In genomic region chr10:127058708-127059107, GRCm38 (mm10) we compare ENCODE assay signal across 8 mouse cellular contexts. TPM values are rescaled to one million over a fixed set of nuclear protein-coding genes. Genes with fewer than 3 reads are reported as not detected.
DNase-seq lines count a peak whose midpoint lies in the region; ATAC-seq and TF ChIP-seq lines count a peak whose summit lies in the region.

No protein-coding gene starts in this region.

- H3K4me2 ChIP-seq in kidney, postnatal 0 days (ENCODE audit: low read length), result peak overlapping the region; percentile 99
- H3K4me2 ChIP-seq in embryonic facial prominence, embryonic 13.5 days, result peak overlapping the region; percentile 94
- H3K4me2 ChIP-seq in neural tube, embryonic 12.5 days (replicated peaks), result peak overlapping the region; percentile 95

- WGBS in kidney, postnatal 0 days, result 4% methylated on average over 8 of the region's 8 CpGs
- WGBS in embryonic facial prominence, embryonic 13.5 days, result 8% methylated on average over 8 of the region's 8 CpGs
- WGBS in neural tube, embryonic 12.5 days, result 7% methylated on average over 8 of the region's 8 CpGs

- H3K4me3 ChIP-seq in kidney, postnatal 0 days (replicated peaks; ENCODE audit: low read depth, low read length), result peak overlapping the region; percentile 84
- peak overlapping the region; percentile 87 for H3K4me3 ChIP-seq in embryonic facial prominence, embryonic 13.5 days
- H3K4me3 ChIP-seq in neural tube, embryonic 12.5 days, result peak overlapping the region; percentile 92

- no peak for DNase-seq in kidney, postnatal 0 days (ENCODE audit: low spot score)
- DNase-seq in kidney, postnatal 10 days, result no peak
- peak; percentile 43 for DNase-seq in induced T-regulatory cell, adult 2 months (ENCODE audit: low read depth)
- DNase-seq in ovary, postnatal 36 days (ENCODE audit: low spot score), result no peak
- DNase-seq in right cerebral cortex, postnatal 36 days (ENCODE audit: low spot score in 2 of 2), result no peak
- no peak for DNase-seq in right cerebral cortex, adult 2 months (ENCODE audit: low spot score in 2 of 2)

- ATAC-seq in kidney, postnatal 0 days (replicated peaks; ENCODE audit: low FRiP score, low read depth), result no peak
- no peak for ATAC-seq in embryonic facial prominence, embryonic 13.5 days (ENCODE audit: insufficient number of reproducible peaks, insufficient read depth, low FRiP score, low TSS enrichment, low read depth)
- no peak for ATAC-seq in neural tube, embryonic 12.5 days (ENCODE audit: low FRiP score, low read depth)

- H3K9ac ChIP-seq in kidney, postnatal 0 days (ENCODE audit: low read depth, low read length), result peak overlapping the region; percentile 85
- peak overlapping the region; percentile 88 for H3K9ac ChIP-seq in embryonic facial prominence, embryonic 13.5 days
- peak overlapping the region; percentile 97 for H3K9ac ChIP-seq in neural tube, embryonic 12.5 days

- H3K4me1 ChIP-seq in kidney, postnatal 0 days (replicated peaks; ENCODE audit: insufficient read depth, low read length), result no peaks in the 10 kb centered on the region
- H3K4me1 ChIP-seq in embryonic facial prominence, embryonic 13.5 days, result peaks cover 23% of the 10 kb centered on the region
- peaks cover 27% of the 10 kb centered on the region for H3K4me1 ChIP-seq in neural tube, embryonic 12.5 days

- TF ChIP-seq CTCF in kidney, postnatal 0 days (IDR thresholded peaks at IDR 0.05; ENCODE audit: low read depth), result no peak

- no peaks in the 10 kb centered on the region for H3K9me3 ChIP-seq in kidney, postnatal 0 days (replicated peaks; ENCODE audit: low read length)
- H3K9me3 ChIP-seq in embryonic facial prominence, embryonic 13.5 days, result no peaks in the 10 kb centered on the region
- H3K9me3 ChIP-seq in neural tube, embryonic 12.5 days, result no peaks in the 10 kb centered on the region

- no peaks in the 10 kb centered on the region for H3K27me3 ChIP-seq in kidney, postnatal 0 days (ENCODE audit: insufficient read depth, low read length)
- peaks cover 34% of the 10 kb centered on the region for H3K27me3 ChIP-seq in embryonic facial prominence, embryonic 13.5 days
- H3K27me3 ChIP-seq in neural tube, embryonic 12.5 days (replicated peaks), result no peaks in the 10 kb centered on the region

- H3K36me3 ChIP-seq in kidney, postnatal 0 days (ENCODE audit: insufficient read depth, low read length), result peaks cover 17% of the 10 kb centered on the region; the same call in 1 of the 2 replicates
- H3K36me3 ChIP-seq in embryonic facial prominence, embryonic 13.5 days, result peaks cover 32% of the 10 kb centered on the region
- H3K36me3 ChIP-seq in neural tube, embryonic 12.5 days, result peaks cover 35% of the 10 kb centered on the region

- no peak overlapping the region for H3K27ac ChIP-seq in kidney, postnatal 0 days
- H3K27ac ChIP-seq in embryonic facial prominence, embryonic 13.5 days, result no peak overlapping the region
- no peak overlapping the region; the same call in 1 of the 2 replicates for H3K27ac ChIP-seq in neural tube, embryonic 12.5 days

RNA-seq across cellular contexts. Expression of gene March9, which starts 1.3 kb away (rescaled TPM):
- polyA plus RNA-seq in kidney, postnatal 0 days (2015; fragmentation: Nextera tagmentation; extraction: Ambion mirVana), result 1.6 and 1.9 TPM in 2 replicates
- 1.5 and 1.6 TPM in 2 replicates for polyA plus RNA-seq in embryonic facial prominence, embryonic 13.5 days (2015; fragmentation: Nextera tagmentation; extraction: Ambion mirVana)
- polyA plus RNA-seq in neural tube, embryonic 12.5 days (2016; fragmentation: Nextera tagmentation; extraction: Ambion mirVana), result 6.1 TPM in 2 replicates

RNA-seq across cellular contexts. Expression of gene Cdk4, which starts 4.6 kb away (rescaled TPM):
- 1,113 and 1,153 TPM in 2 replicates for polyA plus RNA-seq in kidney, postnatal 0 days (2015; fragmentation: Nextera tagmentation; extraction: Ambion mirVana)
- 1,992 and 2,100 TPM in 2 replicates for polyA plus RNA-seq in embryonic facial prominence, embryonic 13.5 days (2015; fragmentation: Nextera tagmentation; extraction: Ambion mirVana)
- 1,857 and 1,896 TPM in 2 replicates for polyA plus RNA-seq in neural tube, embryonic 12.5 days (2016; fragmentation: Nextera tagmentation; extraction: Ambion mirVana)

RNA-seq across cellular contexts. Expression of gene Cyp27b1, which starts 10.7 kb away (rescaled TPM):
- polyA plus RNA-seq in kidney, postnatal 0 days (2015; fragmentation: Nextera tagmentation; extraction: Ambion mirVana), result 38.9 and 58.0 TPM in 2 replicates
- 0.08 and 0.11 TPM in 2 replicates for polyA plus RNA-seq in embryonic facial prominence, embryonic 13.5 days (2015; fragmentation: Nextera tagmentation; extraction: Ambion mirVana)
- 0.13 and 0.25 TPM in 2 replicates for polyA plus RNA-seq in neural tube, embryonic 12.5 days (2016; fragmentation: Nextera tagmentation; extraction: Ambion mirVana)

RNA-seq across cellular contexts. Expression of gene Tspan31, which starts 11.4 kb away (rescaled TPM):
- 157 and 171 TPM in 2 replicates for polyA plus RNA-seq in kidney, postnatal 0 days (2015; fragmentation: Nextera tagmentation; extraction: Ambion mirVana)
- polyA plus RNA-seq in embryonic facial prominence, embryonic 13.5 days (2015; fragmentation: Nextera tagmentation; extraction: Ambion mirVana), result 176 and 179 TPM in 2 replicates
- polyA plus RNA-seq in neural tube, embryonic 12.5 days (2016; fragmentation: Nextera tagmentation; extraction: Ambion mirVana), result 137 and 147 TPM in 2 replicates

RNA-seq across cellular contexts. Expression of gene Agap2, which starts 16.4 kb away (rescaled TPM):
- 0.04 and 0.09 TPM in 2 replicates for polyA plus RNA-seq in kidney, postnatal 0 days (2015; fragmentation: Nextera tagmentation; extraction: Ambion mirVana)
- 0.18 and 0.34 TPM in 2 replicates for polyA plus RNA-seq in embryonic facial prominence, embryonic 13.5 days (2015; fragmentation: Nextera tagmentation; extraction: Ambion mirVana)
- polyA plus RNA-seq in neural tube, embryonic 12.5 days (2016; fragmentation: Nextera tagmentation; extraction: Ambion mirVana), result 1.1 and 1.3 TPM in 2 replicates

Comparison
In these comparisons a context has a peak if more than half of its experiments do, and no peak if none do; other contexts are left out.
1. RNA of gene Cyp27b1, which starts 10.7 kb away (polyA plus RNA-seq): 38.9 to 58.0 TPM in kidney, postnatal 0 days; 0.13 to 0.25 TPM in neural tube, embryonic 12.5 days and 0.08 to 0.11 TPM in embryonic facial prominence, embryonic 13.5 days; every median in the first group is over 10 times any median in the second.
2. Peak in every context shown above with its lines, with median percentiles within 50 percentile points of each other: H3K4me2 ChIP-seq, H3K4me3 ChIP-seq and H3K9ac ChIP-seq.